Mouse (Mus musculus) neural tube, embryonic 13.5 days (tissue): ENCODE results near the gene Lce1j. TPM values are rescaled to one million over a fixed set of nuclear protein-coding genes. Genes with fewer than 3 reads are reported as not detected.
"Not testable (repeated sequence)": the region's sequence is repeated elsewhere in the genome, so short reads cannot be mapped to it uniquely, and the experiment has no call there.

Experiments used
- ATAC-seq: fragments of 200-750 bp; cut with Nextera tagmentation; 2 replicates; pipeline ENCODE4 v1.8.0; 2017; ENCODE audit warnings: low read depth, mild to moderate bottlenecking, moderate TSS enrichment, moderate library complexity
- H3K27ac ChIP-seq: fragments of 300-500 bp; sonication (generic); replicated peaks from 2 replicates; pipeline ENCODE4 v1.5.1; 2015; ENCODE audit warnings: moderate library complexity, mild to moderate bottlenecking, inconsistent platforms
- H3K27me3 ChIP-seq: fragments of 300-500 bp; sonication (generic); 2 replicates; pipeline ENCODE4 v1.6.1; 2015; ENCODE audit warnings: mild to moderate bottlenecking, inconsistent platforms
- H3K36me3 ChIP-seq: fragments of 300-500 bp; sonication (generic); 2 replicates; pipeline ENCODE4 v1.6.1; 2015; ENCODE audit warnings: mild to moderate bottlenecking, inconsistent platforms
- H3K4me1 ChIP-seq: fragments of 300-500 bp; sonication (generic); replicated peaks from 2 replicates; pipeline ENCODE4 v1.6.1; 2015; ENCODE audit warnings: inconsistent platforms
- H3K4me2 ChIP-seq: fragments of 300-500 bp; sonication (generic); 2 replicates; pipeline ENCODE4 v1.6.1; 2015; ENCODE audit warnings: inconsistent platforms, mild to moderate bottlenecking, moderate library complexity
- H3K4me3 ChIP-seq: fragments of 300-500 bp; sonication (generic); 2 replicates; pipeline ENCODE4 v1.5.1; 2015; ENCODE audit warnings: mild to moderate bottlenecking, inconsistent platforms
- H3K9ac ChIP-seq: fragments of 300-500 bp; sonication (generic); 2 replicates; pipeline ENCODE4 v1.6.1; 2015; ENCODE audit warnings: moderate library complexity, mild to moderate bottlenecking, inconsistent platforms
- H3K9me3 ChIP-seq: fragments of 300-500 bp; sonication (generic); 2 replicates; pipeline ENCODE4 v1.6.1; 2016; ENCODE audit warnings: inconsistent platforms
- WGBS: fragments of 180-500 bp; shearing (Covaris S2); methylation state at CpG from one replicate; pipeline ENCODE4 v1.1.7; 2015; 5-methylcytosine and 5-hydroxymethylcytosine counted together
- polyA plus RNA-seq: library from polyadenylated mRNA; unstranded; fragments of >200 nt; fragmentation: Nextera tagmentation; extraction: Ambion mirVana; gene quantifications from 2 replicates; pipeline ENCODE4 v1.2.1, GENCODE M21; 2015

Lce1j gene
- not detected in 2 replicates for polyA plus RNA-seq

- Histone ChIP-seq H3K27me3 (no peaks in the 10 kb centered on the region), H3K27ac (no peak within 1 kb of the TSS), H3K4me3 (no peak within 1 kb of the TSS), H3K36me3 (no peaks in the 10 kb centered on the region), H3K9me3 (no peaks in the 10 kb centered on the region), H3K4me2 (no peak within 1 kb of the TSS), H3K4me1 (no peaks in the 10 kb centered on the region), H3K9ac (no peak within 1 kb of the TSS)
- WGBS = 97% methylated on average over 1 of the region's 1 CpGs
- no peak for ATAC-seq
These were observed at the start of gene Lce1j for GRCm38 (mm10) chr3:92790414-92790813. Gene Lce1j (minus strand): TSS chr3:92790514.

GRCm38 (mm10) chr3:92827108-92827507, 36.8 kb upstream of the Lce1j start, which contains the start of gene Kprp:
Gene Kprp (minus strand): TSS chr3:92827247.
- Histone ChIP-seq H3K9me3 (no peaks in the 10 kb centered on the region), H3K4me1 (no peaks in the 10 kb centered on the region), H3K27ac (no peak within 1 kb of the TSS), H3K4me3 (no peak within 1 kb of the TSS), H3K9ac (no peak within 1 kb of the TSS), H3K36me3 (no peaks in the 10 kb centered on the region), H3K4me2 (no peak within 1 kb of the TSS), H3K27me3 (no peaks in the 10 kb centered on the region)
- no peak for ATAC-seq
- 60% methylated on average over 1 of the region's 1 CpGs for WGBS

- no peak overlapping the region for H3K27ac ChIP-seq
- H3K9me3 ChIP-seq = no peaks in the 10 kb centered on the region
- WGBS = 43% methylated on average over 1 of the region's 1 CpGs
- no peaks in the 10 kb centered on the region for H3K36me3 ChIP-seq
- H3K4me3 ChIP-seq = no peak overlapping the region
- H3K27me3 ChIP-seq = no peaks in the 10 kb centered on the region
- H3K9ac ChIP-seq = no peak overlapping the region
- H3K4me1 ChIP-seq = no peaks in the 10 kb centered on the region
- no peak overlapping the region for H3K4me2 ChIP-seq
- ATAC-seq = no peak
These were observed 35.5 kb upstream of the Lce1j start for GRCm38 (mm10) chr3:92825808-92826207.

- H3K36me3 ChIP-seq, H3K9me3 ChIP-seq, H3K27ac ChIP-seq, H3K9ac ChIP-seq, H3K4me2 ChIP-seq, H3K4me1 ChIP-seq, H3K27me3 ChIP-seq, H3K4me3 ChIP-seq, ATAC-seq: not testable (repeated sequence)
- WGBS = 94% methylated on average over 2 of the region's 2 CpGs
These were observed 25.7 kb upstream of the Lce1j start for GRCm38 (mm10) chr3:92816036-92816435.

GRCm38 (mm10) chr3:92815581-92815980, 25.3 kb upstream of the Lce1j start:
- Histone ChIP-seq H3K27ac (no peak overlapping the region), H3K27me3 (no peaks in the 10 kb centered on the region), H3K4me3 (no peak overlapping the region), H3K4me2 (no peak overlapping the region), H3K4me1 (no peaks in the 10 kb centered on the region), H3K9me3 (no peaks in the 10 kb centered on the region), H3K9ac (no peak overlapping the region), H3K36me3 (no peaks in the 10 kb centered on the region)
- ATAC-seq = no peak
- 89% methylated on average over 3 of the region's 3 CpGs for WGBS

GRCm38 (mm10) chr3:92807791-92808190, 17.5 kb upstream of the Lce1j start, which contains the start of gene Lce1k:
Gene Lce1k (minus strand): TSS chr3:92807891.
- no peak within 1 kb of the TSS for H3K27ac ChIP-seq
- no peaks in the 10 kb centered on the region for H3K36me3 ChIP-seq
- no peaks in the 10 kb centered on the region for H3K9me3 ChIP-seq
- H3K9ac ChIP-seq = no peak within 1 kb of the TSS
- H3K4me3 ChIP-seq = no peak within 1 kb of the TSS
- no peaks in the 10 kb centered on the region for H3K27me3 ChIP-seq
- no peaks in the 10 kb centered on the region for H3K4me1 ChIP-seq
- no peak within 1 kb of the TSS for H3K4me2 ChIP-seq
- ATAC-seq = no peak

- Histone ChIP-seq H3K4me2 (no peak within 1 kb of the TSS), H3K4me1 (no peaks in the 10 kb centered on the region), H3K27ac (no peak within 1 kb of the TSS), H3K9me3 (no peaks in the 10 kb centered on the region), H3K36me3 (no peaks in the 10 kb centered on the region), H3K4me3 (no peak within 1 kb of the TSS), H3K9ac (no peak within 1 kb of the TSS), H3K27me3 (no peaks in the 10 kb centered on the region)
- WGBS = 89% methylated on average over 1 of the region's 1 CpGs
- no peak for ATAC-seq
These were observed 11.5 kb downstream of the Lce1j start, which contains the start of gene Lce1i for GRCm38 (mm10) chr3:92778799-92779198. Gene Lce1i (minus strand): TSS chr3:92778899.

GRCm38 (mm10) chr3:92771573-92771972, 18.7 kb downstream of the Lce1j start:
- H3K27me3 ChIP-seq = no peaks in the 10 kb centered on the region
- no peak overlapping the region for H3K27ac ChIP-seq
- no peaks in the 10 kb centered on the region for H3K9me3 ChIP-seq
- ATAC-seq = no peak
- no peaks in the 10 kb centered on the region for H3K36me3 ChIP-seq
- H3K4me3 ChIP-seq = no peak overlapping the region
- H3K4me1 ChIP-seq = no peaks in the 10 kb centered on the region
- H3K4me2 ChIP-seq = no peak overlapping the region
- WGBS = 24% methylated on average over 3 of the region's 3 CpGs
- no peak overlapping the region for H3K9ac ChIP-seq

GRCm38 (mm10) chr3:92764965-92765364, 25.3 kb downstream of the Lce1j start, which contains the start of gene Lce1h:
Gene Lce1h (minus strand): TSS chr3:92765065.
- Histone ChIP-seq H3K9ac (no peak within 1 kb of the TSS), H3K4me3 (no peak within 1 kb of the TSS), H3K27ac (no peak within 1 kb of the TSS), H3K9me3 (no peaks in the 10 kb centered on the region), H3K36me3 (no peaks in the 10 kb centered on the region), H3K4me2 (no peak within 1 kb of the TSS), H3K4me1 (no peaks in the 10 kb centered on the region), H3K27me3 (no peaks in the 10 kb centered on the region)
- WGBS = 88% methylated on average over 1 of the region's 1 CpGs
- no peak for ATAC-seq

- no peak overlapping the region for H3K4me3 ChIP-seq
- H3K27ac ChIP-seq = no peak overlapping the region
- H3K9me3 ChIP-seq = no peaks in the 10 kb centered on the region
- H3K9ac ChIP-seq = no peak overlapping the region
- H3K4me2 ChIP-seq = no peak overlapping the region
- ATAC-seq = no peak
- H3K36me3 ChIP-seq = no peaks in the 10 kb centered on the region
- no peaks in the 10 kb centered on the region for H3K27me3 ChIP-seq
- H3K4me1 ChIP-seq = no peaks in the 10 kb centered on the region
- WGBS = 52% methylated on average over 3 of the region's 3 CpGs
These were observed 37.1 kb downstream of the Lce1j start for GRCm38 (mm10) chr3:92753197-92753596.

GRCm38 (mm10) chr3:92752238-92752637, 38.1 kb downstream of the Lce1j start, which contains the start of gene Lce1g:
Gene Lce1g (minus strand): TSS chr3:92752338.
- H3K9ac ChIP-seq = no peak within 1 kb of the TSS
- no peaks in the 10 kb centered on the region for H3K4me1 ChIP-seq
- no peaks in the 10 kb centered on the region for H3K27me3 ChIP-seq
- no peaks in the 10 kb centered on the region for H3K36me3 ChIP-seq
- no peak within 1 kb of the TSS for H3K27ac ChIP-seq
- H3K9me3 ChIP-seq = no peaks in the 10 kb centered on the region
- H3K4me2 ChIP-seq = no peak within 1 kb of the TSS
- no peak for ATAC-seq
- no peak within 1 kb of the TSS for H3K4me3 ChIP-seq
- 94% methylated on average over 1 of the region's 1 CpGs for WGBS

- Histone ChIP-seq H3K4me3 (no peak within 1 kb of the TSS), H3K9me3 (no peaks in the 10 kb centered on the region), H3K27me3 (no peaks in the 10 kb centered on the region), H3K4me1 (no peaks in the 10 kb centered on the region), H3K4me2 (no peak within 1 kb of the TSS), H3K36me3 (no peaks in the 10 kb centered on the region), H3K9ac (no peak within 1 kb of the TSS), H3K27ac (no peak within 1 kb of the TSS)
- 78% methylated on average over 1 of the region's 1 CpGs for WGBS
- no peak for ATAC-seq
These were observed 51.3 kb downstream of the Lce1j start, which contains the start of gene Gm38119 for GRCm38 (mm10) chr3:92738996-92739395. Gene Gm38119 (minus strand): TSS chr3:92739096.
